Mouse (Mus musculus): ENCODE results near the gene Hist2h3c2.
A peak's percentile ranks its signal among the peaks of the same experiment; 100 is the strongest.

DNA sequence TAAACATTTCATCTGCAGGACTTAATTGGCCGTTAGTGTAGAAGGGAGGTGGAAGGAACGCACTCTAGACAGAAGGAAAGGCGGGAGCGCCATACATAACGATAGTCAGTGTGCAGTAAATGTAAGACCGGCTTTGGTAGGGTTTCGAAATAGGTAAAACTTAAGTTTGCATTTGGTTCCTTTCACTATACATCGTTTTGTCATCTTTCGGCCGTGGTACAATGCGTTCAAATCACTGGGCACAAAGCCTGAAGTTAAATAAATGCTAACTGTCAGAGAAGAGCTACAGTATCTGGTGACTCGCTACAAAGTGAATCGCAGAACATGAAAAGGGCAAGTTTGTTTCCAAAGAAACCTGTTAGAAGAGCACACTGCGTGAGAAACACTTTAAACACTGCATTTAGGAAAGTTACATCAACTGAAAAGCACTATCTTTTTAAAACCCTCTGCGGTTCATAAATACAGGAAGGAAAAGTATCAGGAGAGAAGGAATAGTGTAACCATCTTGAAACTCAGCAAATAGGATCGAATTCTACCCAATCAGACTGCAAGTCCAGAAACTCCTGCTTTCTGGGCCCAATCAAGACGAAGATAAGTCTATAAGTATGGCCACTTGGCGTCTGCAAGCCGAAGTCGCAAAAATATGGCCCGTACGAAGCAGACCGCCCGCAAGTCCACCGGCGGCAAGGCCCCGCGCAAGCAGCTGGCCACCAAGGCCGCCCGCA, 29.3 kb upstream of the Hist2h3c2 start, which contains the start of gene Hist2h3b:
- TF ChIP-seq POLR2A (IDR thresholded peaks at IDR 0.05; ENCODE audit: control insufficient read depth, extremely low read depth, insufficient read depth, low read length, poor library complexity) (peak; percentile 95), CTCF (IDR thresholded peaks at IDR 0.05; ENCODE audit: borderline replicate concordance, control insufficient read depth, extremely low read depth, insufficient read depth, low read length, poor library complexity) (no peak)
